Mouse (Mus musculus): ENCODE data around the gene Fbxo5.
A peak's percentile ranks its signal among the peaks of the same experiment; 100 is the strongest.

Fbxo5 gene

GRCm38 (mm10) chr10:5805243-5805730, at the start of gene Fbxo5:
TSS of gene Fbxo5 (minus strand) at chr10:5805600.
- peak in 1 of 2 experiments; percentile 99 for DNase-seq (ENCODE audit: low spot score in 2 of 2)

- DNase-seq (ENCODE audit: low spot score in 2 of 2) = peak; percentile 29 to 32
Measured at GRCm38 (mm10) chr10:5853290-5853868, 48.0 kb upstream of the Fbxo5 start.

GRCm38 (mm10) chr10:5846939-5847338, 41.5 kb upstream of the Fbxo5 start:
- DNase-seq (ENCODE audit: low spot score in 2 of 2) = no peak

- peak; percentile 24 to 40 for DNase-seq (ENCODE audit: low spot score in 2 of 2)
Measured at GRCm38 (mm10) chr10:5841369-5841768, 36.0 kb upstream of the Fbxo5 start.

GRCm38 (mm10) chr10:5826336-5827025, 21.1 kb upstream of the Fbxo5 start:
- no peak for DNase-seq (ENCODE audit: low spot score in 2 of 2)

- DNase-seq (ENCODE audit: low spot score in 2 of 2) = peak; percentile 24 to 57
Measured at GRCm38 (mm10) chr10:5824779-5825178, 19.4 kb upstream of the Fbxo5 start.

GRCm38 (mm10) chr10:5823740-5824491, 18.5 kb upstream of the Fbxo5 start, which contains the start of gene Mtrf1l:
TSS of gene Mtrf1l (minus strand) at chr10:5823910.
- DNase-seq (ENCODE audit: low spot score in 2 of 2) = peak; percentile 93 to 94

- peak in 1 of 2 experiments; percentile 14 for DNase-seq (ENCODE audit: low spot score in 2 of 2)
Measured at GRCm38 (mm10) chr10:5823291-5823739, 17.9 kb upstream of the Fbxo5 start.

- DNase-seq (ENCODE audit: low spot score in 2 of 2) = no peak
Measured at GRCm38 (mm10) chr10:5818772-5819171, 13.4 kb upstream of the Fbxo5 start.

GRCm38 (mm10) chr10:5815968-5816367, 10.6 kb upstream of the Fbxo5 start:
- DNase-seq (ENCODE audit: low spot score in 2 of 2) = no peak

GRCm38 (mm10) chr10:5813724-5814123, 8.3 kb upstream of the Fbxo5 start:
- DNase-seq (ENCODE audit: low spot score in 2 of 2) = no peak

- no peak for DNase-seq (ENCODE audit: low spot score in 2 of 2)
Measured at GRCm38 (mm10) chr10:5807683-5808082, 2.3 kb upstream of the Fbxo5 start.

GRCm38 (mm10) chr10:5806996-5807395, 1.6 kb upstream of the Fbxo5 start:
- DNase-seq (ENCODE audit: low spot score in 2 of 2) = no peak

- DNase-seq (ENCODE audit: low spot score in 2 of 2) = no peak
Measured at GRCm38 (mm10) chr10:5806416-5806815, 1.0 kb upstream of the Fbxo5 start.

- peak; percentile 92 to 95 for DNase-seq (ENCODE audit: low spot score in 2 of 2)
Measured at GRCm38 (mm10) chr10:5805731-5806307, 419 bp upstream of the Fbxo5 start.

GRCm38 (mm10) chr10:5804691-5805156, 676 bp downstream of the Fbxo5 start:
- DNase-seq (ENCODE audit: low spot score in 2 of 2) = no peak

GRCm38 (mm10) chr10:5803739-5804138, 1.7 kb downstream of the Fbxo5 start:
- no peak for DNase-seq (ENCODE audit: low spot score in 2 of 2)

- DNase-seq (ENCODE audit: low spot score in 2 of 2) = no peak
Measured at GRCm38 (mm10) chr10:5802866-5803265, 2.5 kb downstream of the Fbxo5 start.

- no peak for DNase-seq (ENCODE audit: low spot score in 2 of 2)
Measured at GRCm38 (mm10) chr10:5800490-5800889, 4.9 kb downstream of the Fbxo5 start.

- no peak for DNase-seq (ENCODE audit: low spot score in 2 of 2)
Measured at GRCm38 (mm10) chr10:5798069-5798468, 7.3 kb downstream of the Fbxo5 start.

- DNase-seq (ENCODE audit: low spot score in 2 of 2) = peak; percentile 44 to 61
Measured at GRCm38 (mm10) chr10:5790657-5791056, 14.7 kb downstream of the Fbxo5 start.

- peak; percentile 11 to 34 for DNase-seq (ENCODE audit: low spot score in 2 of 2)
Measured at GRCm38 (mm10) chr10:5786923-5787322, 18.5 kb downstream of the Fbxo5 start.
